Mouse (Mus musculus) embryonic fibroblast, embryonic 13.5 days (primary cell): ENCODE results near the gene Ttll5. TPM values are rescaled to one million over a fixed set of nuclear protein-coding genes. Genes with fewer than 3 reads are reported as not detected.

Experiments
- H3K27ac ChIP-seq: 2 replicates; pipeline ENCODE4 v1.5.1; 2012; ENCODE audit warnings: low read length, control low read depth, inconsistent platforms; ENCODE audit not compliant: insufficient read depth
- H3K4me1 ChIP-seq: 2 replicates; pipeline ENCODE4 v1.6.1; 2011; ENCODE audit warnings: low read length; ENCODE audit not compliant: control insufficient read depth, insufficient read depth
- H3K4me3 ChIP-seq: 2 replicates; pipeline ENCODE4 v1.5.1; 2011; ENCODE audit warnings: mild to moderate bottlenecking, control low read depth, low read length; ENCODE audit not compliant: insufficient read depth
- CTCF ChIP-seq: IDR thresholded peaks from 2 replicates; pipeline ENCODE4 v1.5.1; 2011; ENCODE audit warnings: mild to moderate bottlenecking, control low read depth, low read length, moderate library complexity, borderline replicate concordance; ENCODE audit not compliant: insufficient read depth
- POLR2A ChIP-seq: IDR thresholded peaks from 2 replicates; pipeline ENCODE4 v1.6.1; 2011; ENCODE audit warnings: low read depth, mild to moderate bottlenecking, control low read depth, low read length, moderate library complexity
- polyA plus RNA-seq: library from polyadenylated mRNA; stranded (reverse); fragments of >200 nt; gene quantifications from 2 replicates; pipeline ENCODE4 v1.2.4, GENCODE M21; 2011; ENCODE audit warnings: low read depth; ENCODE audit not compliant: missing spikeins, insufficient read length

The Ttll5 gene
- polyA plus RNA-seq, 1 experiment: 23.0 TPM

DNA sequence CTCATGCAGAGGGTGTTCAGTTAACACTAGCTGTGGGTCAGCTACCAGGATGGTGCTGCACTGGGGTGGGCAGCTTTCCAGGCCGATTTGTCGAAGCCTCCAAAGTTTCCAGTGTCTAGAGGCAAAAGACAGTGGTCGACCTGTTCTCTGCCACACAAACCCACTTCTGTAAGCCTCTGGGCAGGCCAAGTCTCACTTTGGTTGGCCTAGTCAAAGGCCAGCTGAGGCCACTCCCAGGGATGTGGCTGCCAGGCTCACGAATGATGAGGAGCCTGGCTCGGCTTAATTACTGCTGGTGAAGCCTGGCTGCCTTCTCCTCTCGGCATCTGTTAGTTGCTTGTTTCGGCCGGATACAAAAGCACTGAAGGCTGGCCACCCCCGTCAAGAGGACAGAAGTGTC lies 24.4 kb upstream of the Ttll5 start:
- Histone ChIP-seq H3K27ac (no peak overlapping the region), H3K4me3 (no peak overlapping the region), H3K4me1 (no peaks in the 10 kb centered on the region)
- no peak for TF ChIP-seq CTCF
- no peak for TF ChIP-seq POLR2A

DNA sequence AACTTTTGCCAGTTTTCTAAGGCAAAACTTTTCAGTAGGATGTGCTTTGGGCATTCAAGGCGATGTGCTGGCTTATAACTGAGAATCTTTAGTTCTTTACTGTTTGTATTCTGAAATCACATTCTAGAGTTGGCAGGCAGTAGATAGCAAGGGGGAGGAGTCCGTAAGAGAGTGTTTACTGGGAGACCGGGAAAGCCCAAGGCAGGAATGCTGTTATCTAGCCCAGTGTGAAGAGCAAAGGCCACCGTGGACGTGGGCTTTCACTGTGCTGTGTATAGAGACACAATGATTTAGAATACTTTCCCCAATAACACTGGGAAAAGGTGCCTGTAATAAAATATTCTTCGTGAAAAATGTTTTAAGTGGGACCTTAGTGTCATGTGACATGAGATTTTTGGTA lies 14.7 kb upstream of the Ttll5 start:
- no peaks in the 10 kb centered on the region for H3K4me1 ChIP-seq
- no peak for TF ChIP-seq CTCF
- no peak overlapping the region for H3K4me3 ChIP-seq
- no peak overlapping the region for H3K27ac ChIP-seq

DNA sequence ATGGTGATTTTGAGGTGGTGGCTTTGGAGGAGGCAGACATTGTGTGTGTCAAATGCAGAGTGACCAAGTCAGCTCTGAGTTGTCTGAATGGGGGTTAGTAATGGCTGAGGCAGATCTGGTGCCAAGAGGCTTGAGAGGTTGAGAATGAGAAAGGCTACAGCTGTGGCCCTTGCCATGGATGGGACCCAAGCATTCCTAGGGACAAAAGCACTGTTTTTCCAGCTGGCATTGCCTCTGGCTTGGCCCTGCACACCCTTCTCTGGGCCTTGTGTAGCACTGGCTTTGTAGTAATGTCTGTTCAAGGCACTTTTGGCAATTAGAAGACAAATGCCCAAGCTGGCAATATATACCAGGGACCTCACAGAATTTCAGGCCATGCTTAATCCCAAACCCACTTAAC lies 13.5 kb upstream of the Ttll5 start:
- no peaks in the 10 kb centered on the region for H3K4me1 ChIP-seq
- no peak for TF ChIP-seq CTCF
- H3K4me3 ChIP-seq: no peak overlapping the region
- no peak overlapping the region for H3K27ac ChIP-seq

DNA sequence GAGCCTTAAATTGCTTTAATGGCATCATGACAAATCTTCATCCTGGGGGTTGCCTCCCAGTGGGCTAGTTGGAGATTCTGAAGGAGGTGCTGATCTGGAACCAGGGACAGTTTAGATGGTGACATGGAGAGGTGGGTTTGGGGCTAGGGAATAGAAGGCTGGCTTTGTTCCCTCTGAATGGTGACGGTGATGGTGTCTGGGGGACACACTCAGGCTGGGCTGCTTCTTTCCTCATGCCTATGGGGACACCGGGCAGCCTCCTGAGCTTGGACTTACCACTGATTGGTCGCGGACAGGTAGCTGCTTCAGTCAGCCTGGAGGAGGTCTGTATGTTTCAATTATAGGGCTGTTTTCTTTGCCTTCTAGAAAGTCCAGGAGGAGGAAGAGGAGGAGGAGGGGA lies 12.8 kb upstream of the Ttll5 start:
- Histone ChIP-seq H3K27ac (no peak overlapping the region), H3K4me3 (no peak overlapping the region)
- no peak for TF ChIP-seq CTCF
- TF ChIP-seq POLR2A: no peak

DNA sequence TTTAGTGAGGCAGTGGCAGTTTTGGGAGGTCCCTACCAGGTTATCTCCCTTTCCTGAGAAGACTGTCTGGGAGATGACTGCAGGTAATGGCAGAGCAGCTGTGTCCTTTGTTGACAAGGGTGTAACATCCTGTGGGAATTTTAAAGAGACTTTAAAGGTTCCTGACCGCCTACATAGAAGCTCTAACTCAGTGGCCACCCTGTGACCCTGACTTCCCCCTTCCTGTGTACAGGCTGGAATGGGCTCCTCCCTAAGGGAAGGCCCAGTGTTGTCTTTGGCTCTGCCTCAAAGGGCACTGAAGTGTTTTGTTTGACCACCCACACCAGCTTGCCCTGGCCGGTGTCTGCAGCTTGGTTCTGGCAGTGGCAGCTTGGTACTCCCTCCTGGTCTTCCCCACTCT lies 10.9 kb upstream of the Ttll5 start:
- no peak overlapping the region for H3K27ac ChIP-seq
- TF ChIP-seq CTCF (no peak), POLR2A (no peak)
- no peaks in the 10 kb centered on the region for H3K4me1 ChIP-seq
- H3K4me3 ChIP-seq: no peak overlapping the region

More for the DNA sequence above, 12.8 kb upstream of the Ttll5 start:
- no peaks in the 10 kb centered on the region for H3K4me1 ChIP-seq

DNA sequence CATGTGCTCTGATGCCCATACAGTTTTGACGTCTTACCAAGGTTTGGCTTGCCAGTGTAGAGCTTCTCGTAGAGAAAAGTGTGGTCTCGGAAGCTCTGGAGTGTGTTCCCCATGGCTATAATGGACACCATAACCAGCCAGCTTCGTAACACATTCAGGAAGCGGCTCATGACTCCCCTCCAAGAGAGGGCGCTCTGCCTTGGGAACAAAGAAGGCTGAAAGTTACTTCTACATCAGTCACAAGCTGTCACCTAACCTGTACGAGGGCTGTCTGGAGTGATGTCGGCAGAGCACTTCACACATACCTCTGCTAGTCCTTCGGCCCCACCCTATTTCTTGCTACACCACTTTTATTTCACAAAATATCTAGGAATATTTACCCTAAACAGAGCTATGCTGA lies 2.4 kb upstream of the Ttll5 start:
- no peak overlapping the region for H3K4me3 ChIP-seq
- TF ChIP-seq CTCF: no peak
- no peak for TF ChIP-seq POLR2A
- H3K27ac ChIP-seq: no peak overlapping the region
- peaks cover 3% of the 10 kb centered on the region; the same call in 1 of the 2 replicates for H3K4me1 ChIP-seq

DNA sequence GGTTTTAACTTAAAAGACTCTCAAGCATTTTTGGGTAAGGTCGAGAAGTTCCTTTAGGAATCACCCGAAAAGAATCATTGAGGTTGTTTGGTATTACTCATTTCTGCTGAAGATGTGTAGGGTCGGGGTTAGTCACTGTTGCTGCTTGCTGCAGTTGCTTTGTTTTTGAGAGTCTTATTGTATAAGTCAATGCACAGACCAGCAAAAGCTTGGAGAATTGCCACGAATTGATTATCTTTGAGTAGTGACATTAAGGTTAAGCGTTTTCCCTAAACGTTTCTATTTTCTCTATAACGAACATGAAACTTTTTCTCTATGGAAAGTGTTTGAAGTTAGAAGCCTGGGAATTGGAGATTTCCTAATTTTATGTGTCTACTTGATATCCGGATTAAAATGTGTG lies 902 bp downstream of the Ttll5 start:
- peaks cover 3% of the 10 kb centered on the region; the same call in 1 of the 2 replicates for H3K4me1 ChIP-seq
- peak overlapping the region; percentile 77 for H3K4me3 ChIP-seq
- H3K27ac ChIP-seq: peak overlapping the region; percentile 28
- TF ChIP-seq CTCF (no peak), POLR2A (no peak)

DNA sequence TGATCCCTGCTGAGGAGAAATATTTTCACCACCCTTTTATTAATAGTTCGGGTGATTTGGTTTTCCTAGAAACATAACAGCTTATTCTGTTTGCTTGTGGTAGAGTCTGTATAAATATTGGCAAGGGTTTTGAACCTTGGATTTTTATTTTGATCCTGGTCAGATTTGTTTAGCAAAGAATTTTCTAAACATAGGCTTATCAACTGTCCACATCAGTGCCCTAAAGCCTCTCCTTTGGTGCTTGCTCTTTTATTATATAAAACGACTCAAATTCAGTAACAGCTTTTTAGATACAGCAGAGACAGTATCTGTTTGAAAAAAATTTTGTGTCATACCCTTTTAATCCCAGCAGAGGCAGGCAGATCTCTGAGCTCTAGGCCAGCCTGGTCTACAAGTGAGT lies 1.4 kb downstream of the Ttll5 start:
- Histone ChIP-seq H3K27ac (no peak overlapping the region), H3K4me1 (peaks cover 3% of the 10 kb centered on the region; the same call in 1 of the 2 replicates), H3K4me3 (no peak overlapping the region)
- TF ChIP-seq CTCF (no peak), POLR2A (no peak)

DNA sequence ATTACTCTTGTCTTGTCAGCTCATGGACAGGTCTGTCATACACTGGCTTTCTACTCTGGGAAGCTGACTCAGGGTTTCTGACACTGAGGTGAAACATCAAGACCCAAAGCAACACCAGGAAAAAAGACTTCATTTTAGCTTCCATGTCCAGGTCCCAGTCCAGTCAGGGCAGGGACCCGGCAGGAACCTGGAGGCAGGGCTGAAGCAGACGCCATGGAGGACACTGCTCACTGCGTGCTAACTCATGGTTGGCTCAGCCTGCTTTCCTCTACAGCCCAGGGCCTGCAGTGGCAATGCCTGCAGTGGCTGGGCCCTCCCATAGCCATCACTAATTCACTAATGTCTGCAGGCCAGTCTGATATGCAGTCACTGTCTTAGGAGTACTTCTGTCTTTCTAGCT lies 4.4 kb downstream of the Ttll5 start:
- H3K4me1 ChIP-seq: no peaks in the 10 kb centered on the region
- no peak overlapping the region for H3K27ac ChIP-seq
- TF ChIP-seq POLR2A (no peak), CTCF (no peak)
- H3K4me3 ChIP-seq: no peak overlapping the region

DNA sequence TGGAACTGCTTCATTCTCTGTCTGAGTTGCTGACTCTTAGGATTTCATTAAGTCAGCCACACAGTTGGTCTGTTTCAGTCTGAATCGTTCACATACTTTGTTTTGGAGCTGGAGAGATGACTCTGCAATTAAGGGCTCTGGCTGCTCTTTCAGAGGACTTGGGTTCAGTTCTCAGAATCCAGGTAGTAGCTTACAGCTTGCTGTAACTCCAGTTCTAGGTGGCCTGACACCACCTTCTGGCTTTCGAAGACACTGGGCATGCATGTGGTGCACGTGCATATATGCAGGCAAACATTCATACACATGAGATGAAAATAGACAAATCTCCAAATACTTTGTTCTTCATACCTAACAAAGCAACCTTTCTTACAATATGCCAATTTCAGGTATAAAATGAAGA lies 5.4 kb downstream of the Ttll5 start:
- H3K4me3 ChIP-seq: no peak overlapping the region
- no peaks in the 10 kb centered on the region for H3K4me1 ChIP-seq
- H3K27ac ChIP-seq: no peak overlapping the region
- TF ChIP-seq CTCF: no peak
- TF ChIP-seq POLR2A: no peak

DNA sequence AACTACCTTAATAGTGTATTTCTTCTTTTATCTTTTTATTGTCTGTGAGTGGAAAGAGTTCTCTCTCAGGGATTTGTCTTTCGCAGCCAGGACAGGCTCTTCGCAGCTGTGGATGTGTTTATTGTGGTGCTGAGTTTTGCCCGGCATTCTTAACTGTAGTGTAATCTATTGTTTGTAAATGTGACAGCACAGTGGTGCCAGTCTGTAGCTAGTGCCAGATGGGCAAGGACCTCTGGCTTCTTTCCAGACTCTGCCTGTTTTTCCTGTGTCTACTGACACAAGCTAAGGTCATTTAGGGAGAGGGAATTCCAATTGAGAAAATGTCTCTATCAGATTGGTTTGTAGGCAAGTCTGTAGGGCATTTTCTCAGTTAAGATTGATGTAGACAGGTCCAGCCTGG lies 6.2 kb downstream of the Ttll5 start:
- no peak overlapping the region for H3K27ac ChIP-seq
- no peaks in the 10 kb centered on the region for H3K4me1 ChIP-seq
- H3K4me3 ChIP-seq: no peak overlapping the region
- TF ChIP-seq POLR2A (no peak), CTCF (no peak)
